Mouse (Mus musculus): ENCODE measurements around the gene Nf1.

The Nf1 gene

DNA sequence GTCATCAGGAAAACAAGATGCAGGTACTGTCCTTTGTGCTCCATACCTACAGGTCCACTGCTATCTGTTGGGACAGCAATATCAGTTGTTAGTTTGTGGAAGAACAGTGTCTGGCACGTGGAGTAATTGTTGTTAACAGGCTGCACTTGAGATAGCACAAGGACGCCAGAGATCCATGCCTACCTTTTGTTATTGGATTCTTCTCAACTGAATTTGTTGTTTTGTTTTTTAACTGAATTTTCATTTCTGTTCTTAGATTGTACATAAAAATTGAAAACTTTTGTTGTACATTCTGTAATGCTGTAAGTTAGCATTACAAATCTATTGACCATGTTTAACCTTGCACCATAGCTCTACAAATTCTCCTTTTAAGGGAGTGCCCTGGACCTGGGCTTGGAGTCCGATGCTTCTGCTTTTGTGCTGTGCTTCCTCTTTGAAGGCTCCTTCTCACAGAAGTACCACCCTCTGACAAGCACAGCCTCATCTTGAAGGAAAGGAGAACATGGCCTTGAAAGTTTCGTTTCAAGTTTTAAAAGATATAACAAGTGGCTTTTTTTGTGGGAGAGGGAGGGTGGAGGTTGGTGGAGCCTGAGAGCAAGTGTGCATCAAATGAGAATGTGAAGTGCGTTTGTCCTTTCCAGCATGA lies 188.4 kb downstream of the Nf1 start:
- DNase-seq (ENCODE audit: low read depth, low spot score): peak; percentile 36

- DNase-seq (ENCODE audit: low read depth, low spot score): peak; percentile 51
Observed at GRCm38 (mm10) chr11:79528601-79529000, 189.1 kb downstream of the Nf1 start.

GRCm38 (mm10) chr11:79529226-79529625 lies 189.7 kb downstream of the Nf1 start:
- DNase-seq (ENCODE audit: low read depth, low spot score): peak; percentile 25

DNA sequence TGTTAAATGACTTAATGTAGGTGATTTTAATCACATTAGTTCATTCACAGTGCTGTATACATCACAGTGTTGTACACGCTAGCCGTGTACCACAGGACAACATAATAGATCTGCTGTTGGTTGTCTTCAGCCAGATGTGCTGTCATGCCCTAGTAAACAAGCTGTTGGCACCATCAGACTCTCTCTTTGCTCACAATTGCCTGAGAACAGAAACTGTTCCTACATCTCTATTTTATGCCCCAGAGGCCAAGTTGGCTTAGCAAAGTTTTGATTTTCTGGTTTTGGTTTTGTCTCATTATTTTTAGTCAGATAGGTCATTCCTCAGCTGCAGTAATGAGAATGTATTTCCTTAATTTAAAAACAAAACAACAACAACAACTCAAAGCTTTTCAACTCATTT lies 190.2 kb downstream of the Nf1 start:
- peak; percentile 38 for DNase-seq (ENCODE audit: low read depth, low spot score)

DNA sequence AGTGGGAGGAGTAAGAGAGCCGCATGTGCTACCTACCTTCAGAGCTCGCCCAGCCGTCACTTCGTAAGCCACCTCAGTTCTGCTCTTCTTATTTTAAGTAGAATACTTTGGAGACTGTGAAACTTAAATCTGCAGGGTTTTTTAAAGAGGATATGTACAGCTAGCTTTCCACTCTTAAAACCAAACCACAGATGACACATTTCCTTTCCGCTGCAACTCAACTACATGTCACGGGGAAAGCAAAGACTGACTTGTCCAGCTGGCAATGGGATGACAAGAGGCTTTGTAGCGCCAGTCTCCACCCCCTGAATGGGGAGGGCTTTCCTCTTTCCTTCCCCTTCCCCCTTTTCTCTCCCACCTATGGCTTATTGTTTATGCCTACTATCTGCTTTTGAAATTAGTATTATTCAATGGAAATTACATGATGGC lies 190.9 kb downstream of the Nf1 start, which contains the start of the genes Evi2 and Evi2a:
Gene Evi2 (minus strand): TSS at position 257 of the 429 bp plus-strand sequence.
Gene Evi2a (minus strand): TSS at position 277 of the 429 bp plus-strand sequence.
- peak; percentile 81 for DNase-seq (ENCODE audit: low read depth, low spot score)

- DNase-seq (ENCODE audit: low read depth, low spot score): peak; percentile 44
Observed at GRCm38 (mm10) chr11:79530774-79531173, 191.3 kb downstream of the Nf1 start.

DNA sequence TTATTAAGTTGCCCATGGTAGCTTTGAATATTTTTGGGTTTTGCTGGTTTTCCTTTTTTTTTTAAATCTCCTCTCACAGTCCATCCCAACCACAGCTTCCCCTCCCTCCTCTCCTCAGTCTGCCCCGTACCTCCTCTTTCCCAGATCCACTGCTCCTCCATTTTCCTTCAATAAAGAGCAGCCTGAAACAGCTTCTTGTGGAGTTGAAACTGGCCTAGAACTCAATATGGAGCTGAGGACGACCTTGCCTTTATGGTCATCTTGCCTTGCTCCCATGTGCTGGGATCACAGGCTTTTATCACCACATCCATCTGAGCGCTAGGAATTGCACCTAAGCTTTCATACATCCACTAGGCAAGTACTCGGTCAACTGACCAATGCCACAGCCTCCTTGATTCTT lies 192.0 kb downstream of the Nf1 start:
- no peak for DNase-seq (ENCODE audit: low read depth, low spot score)

DNA sequence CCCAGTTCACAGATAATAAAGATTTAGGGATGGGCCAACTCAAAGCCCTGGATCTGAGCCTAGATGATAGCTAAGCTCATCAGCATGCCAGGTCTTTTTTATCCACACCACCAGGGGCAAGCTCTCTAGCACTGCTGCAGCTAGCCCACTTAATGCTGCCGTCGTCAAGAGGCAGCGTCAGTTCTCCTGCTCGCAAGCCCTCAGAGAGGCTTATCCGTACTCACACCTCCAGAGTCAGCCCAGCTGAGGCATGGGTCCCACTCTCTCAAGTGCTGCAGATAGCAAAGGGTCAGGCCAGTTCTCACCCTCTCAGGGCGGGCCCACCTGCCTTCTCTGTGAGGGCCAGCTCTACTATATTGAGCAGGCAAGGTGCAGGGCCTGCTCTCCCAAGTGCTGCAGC lies 193.8 kb downstream of the Nf1 start:
- no peak for DNase-seq (ENCODE audit: low read depth, low spot score)

GRCm38 (mm10) chr11:79533950-79534690 lies 194.6 kb downstream of the Nf1 start:
- DNase-seq (ENCODE audit: low read depth, low spot score): no peak

DNA sequence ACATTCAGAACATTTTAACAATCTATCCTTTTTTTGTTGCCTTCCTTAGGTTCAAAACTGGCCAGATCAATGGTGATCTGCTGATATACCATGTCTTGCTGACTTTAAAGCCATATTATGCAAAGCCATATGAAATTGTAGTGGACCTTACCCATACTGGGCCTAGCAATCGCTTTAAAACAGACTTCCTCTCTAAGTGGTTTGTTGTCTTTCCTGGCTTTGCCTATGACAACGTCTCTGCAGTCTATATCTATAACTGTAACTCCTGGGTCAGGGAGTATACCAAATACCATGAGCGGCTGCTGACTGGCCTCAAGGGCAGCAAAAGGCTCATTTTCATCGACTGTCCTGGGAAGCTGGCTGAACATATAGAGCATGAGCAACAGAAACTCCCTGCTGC lies 196.1 kb downstream of the Nf1 start:
- DNase-seq (ENCODE audit: low read depth, low spot score): no peak

- no peak for DNase-seq (ENCODE audit: low read depth, low spot score)
Observed at GRCm38 (mm10) chr11:79536293-79536692, 196.8 kb downstream of the Nf1 start.

GRCm38 (mm10) chr11:79552622-79553021 lies 213.1 kb downstream of the Nf1 start:
- peak; percentile 30 for DNase-seq (ENCODE audit: low read depth, low spot score)

DNA sequence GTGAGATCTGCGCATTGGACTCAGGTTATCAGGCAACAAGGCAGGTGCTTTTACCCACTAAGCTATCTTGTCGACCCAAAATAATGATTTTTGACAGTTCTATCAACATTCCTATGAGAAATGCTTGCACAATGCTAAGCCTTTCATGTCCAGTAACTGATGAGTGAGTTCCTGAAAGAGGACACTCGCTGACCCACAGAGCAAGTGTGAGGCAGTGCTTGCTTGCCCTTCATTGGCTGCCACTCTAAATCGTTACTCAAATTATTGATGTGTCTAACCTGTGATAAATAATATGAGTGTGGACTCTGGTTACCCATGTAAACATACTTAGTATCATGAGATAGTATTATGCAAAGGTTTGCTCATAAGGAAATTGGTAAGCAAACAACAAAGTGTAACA lies 221.0 kb downstream of the Nf1 start:
- no peak for DNase-seq (ENCODE audit: low read depth, low spot score)

- DNase-seq (ENCODE audit: low read depth, low spot score): no peak
Observed at GRCm38 (mm10) chr11:79563493-79563892, 224.0 kb downstream of the Nf1 start.

GRCm38 (mm10) chr11:79566947-79567346 lies 227.5 kb downstream of the Nf1 start:
- no peak for DNase-seq (ENCODE audit: low read depth, low spot score)

DNA sequence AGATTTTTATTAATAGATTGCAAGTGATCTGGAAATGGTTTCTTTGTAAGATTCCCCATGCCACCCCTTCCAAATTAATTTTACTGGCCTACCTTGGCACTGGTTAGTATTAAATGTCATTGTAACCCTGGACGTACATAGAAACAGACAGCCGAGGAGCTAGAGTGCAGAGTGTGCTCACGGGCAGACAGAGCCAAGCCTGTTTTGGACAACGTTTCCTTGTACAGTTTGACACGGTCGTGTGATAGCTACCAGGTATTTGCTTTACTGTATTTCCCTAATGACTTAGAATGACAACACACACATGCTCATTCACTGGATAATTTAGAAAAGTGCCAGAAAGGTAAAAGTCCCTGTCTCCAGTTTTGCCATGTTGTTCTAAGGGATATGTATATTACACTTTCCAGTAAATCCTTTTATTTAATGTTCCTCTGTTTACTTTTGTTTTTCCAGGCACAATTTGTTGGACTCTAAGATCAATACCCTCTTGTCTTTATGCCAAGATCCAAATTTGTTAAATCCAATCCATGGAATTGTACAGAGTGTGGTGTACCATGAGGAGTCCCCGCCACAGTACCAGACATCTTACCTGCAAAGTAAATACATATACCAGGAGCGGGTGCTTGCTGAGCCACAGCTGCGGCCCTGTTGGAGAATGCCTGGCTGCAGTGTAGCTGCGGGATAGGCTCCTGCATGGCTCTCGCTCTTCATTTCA lies 228.9 kb downstream of the Nf1 start:
- DNase-seq (ENCODE audit: low read depth, low spot score): no peak

DNA sequence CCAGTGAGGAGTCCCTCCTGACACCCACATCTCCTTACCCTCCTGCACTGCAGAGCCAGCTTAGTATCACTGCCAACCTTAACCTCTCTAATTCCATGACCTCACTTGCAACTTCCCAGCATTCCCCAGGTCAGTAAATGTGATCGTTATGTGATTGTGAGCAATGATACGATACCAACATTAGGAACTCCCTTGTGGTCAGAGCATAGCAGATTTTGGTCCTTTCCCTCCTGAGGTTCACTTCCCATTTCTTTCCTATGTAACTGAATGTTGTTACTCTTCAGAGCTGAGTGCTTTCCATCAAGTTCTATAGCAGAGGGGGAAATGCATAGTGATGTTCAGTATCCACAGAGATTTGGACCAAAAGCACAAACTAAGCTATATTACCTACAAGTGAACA lies 230.8 kb downstream of the Nf1 start:
- DNase-seq (ENCODE audit: low read depth, low spot score): no peak

DNA sequence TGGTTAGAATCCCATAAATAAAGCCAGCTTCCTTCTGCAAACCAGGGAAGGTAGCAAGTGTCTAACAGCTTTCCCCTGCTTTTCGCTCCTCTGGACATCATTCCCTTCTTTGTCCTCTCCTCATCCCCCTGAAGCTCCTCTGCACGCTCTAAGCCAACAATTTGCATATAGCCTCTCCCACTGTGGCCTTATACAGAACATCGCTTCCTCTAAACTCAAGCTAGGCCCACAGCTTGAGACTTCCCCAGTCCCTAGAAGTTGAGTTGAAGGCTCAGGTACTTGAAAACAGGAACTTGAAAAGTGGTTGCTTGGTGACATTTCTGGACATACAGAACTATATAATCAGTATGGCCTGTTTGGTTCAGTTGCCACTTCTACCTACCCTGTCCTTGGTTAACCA lies 234.3 kb downstream of the Nf1 start:
- DNase-seq (ENCODE audit: low read depth, low spot score): no peak

GRCm38 (mm10) chr11:79575383-79576073 lies 236.0 kb downstream of the Nf1 start:
- DNase-seq (ENCODE audit: low read depth, low spot score): no peak

GRCm38 (mm10) chr11:79577741-79578140 lies 238.2 kb downstream of the Nf1 start:
- DNase-seq (ENCODE audit: low read depth, low spot score): peak; percentile 90

- no peak for DNase-seq (ENCODE audit: low read depth, low spot score)
Observed at GRCm38 (mm10) chr11:79580660-79581059, 241.2 kb downstream of the Nf1 start.

DNA sequence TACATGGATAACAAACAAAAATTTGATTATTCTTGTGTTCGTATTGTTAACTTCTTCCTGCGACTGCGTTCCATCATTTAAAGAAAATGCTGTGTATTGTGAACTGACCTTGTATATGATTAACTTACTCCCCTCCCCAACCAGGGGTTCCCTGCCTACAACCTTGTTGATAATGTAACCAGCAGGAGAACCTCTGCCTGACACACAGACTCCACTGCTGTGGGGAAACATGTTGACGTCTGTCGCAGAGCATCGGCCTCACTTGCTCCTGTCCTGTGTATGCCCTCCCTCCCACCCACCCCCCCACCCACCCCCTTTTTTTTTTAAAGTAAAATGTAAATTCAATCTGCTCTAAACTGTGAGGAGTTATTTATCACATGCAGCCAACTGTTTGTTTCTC lies 241.8 kb downstream of the Nf1 start:
- DNase-seq (ENCODE audit: low read depth, low spot score): no peak
